Mouse (Mus musculus) CH12.LX (cell line): ENCODE data around the gene Sox10. TPM values are rescaled to one million over a fixed set of nuclear protein-coding genes. Genes with fewer than 3 reads are reported as not detected.

Source experiments
- DNase-seq: peaks from one replicate; pipeline ENCODE4 v3.0.0-alpha.2; 2013; ENCODE audit errors: extremely low read depth
- H3K27ac ChIP-seq: 2 replicates; pipeline ENCODE4 v1.5.1; 2012; ENCODE audit warnings: low read depth, mild to moderate bottlenecking, control low read depth, moderate library complexity; ENCODE audit not compliant: insufficient read depth
- H3K27me3 ChIP-seq: replicated peaks from 2 replicates; pipeline ENCODE3; 2012; ENCODE audit warnings: inconsistent platforms
- H3K36me3 ChIP-seq, 2 experiments: replicated peaks in 1 of 2; 2 replicates each; pipeline versions ENCODE3 to v1.6.1; 2012; ENCODE audit warnings: inconsistent platforms in 1 of 2, low read length in 1 of 2, mild to moderate bottlenecking in 1 of 2, mixed read lengths in 1 of 2, moderate library complexity in 1 of 2; ENCODE audit not compliant: control insufficient read depth in 1 of 2, insufficient read depth in 1 of 2
- H3K4me1 ChIP-seq, 2 experiments: 2 replicates each; pipeline ENCODE4 v1.6.1; 2012; ENCODE audit warnings: inconsistent platforms in 1 of 2, moderate library complexity in 1 of 2; ENCODE audit not compliant: insufficient read depth in 2 of 2, control insufficient read depth in 1 of 2
- H3K4me2 ChIP-seq: 2 replicates; pipeline ENCODE4 v1.6.1; 2012; ENCODE audit warnings: low read depth, mild to moderate bottlenecking, control low read depth; ENCODE audit not compliant: poor library complexity, insufficient read depth, severe bottlenecking
- H3K4me3 ChIP-seq, 3 experiments: fragments of 150-350 bp in 1 of 3; sonication (generic) in 1 of 3; replicated peaks in 1 of 3; 2 replicates each; pipeline versions ENCODE3 to v1.5.1; 2011 to 2012; ENCODE audit warnings: low read depth in 2 of 3, low read length in 2 of 3, mild to moderate bottlenecking in 2 of 3, moderate library complexity in 2 of 3, control low read depth in 1 of 3, improper control_type of control experiment in 1 of 3, inconsistent platforms in 1 of 3, mixed read lengths in 1 of 3; ENCODE audit not compliant: poor library complexity in 1 of 3
- H3K79me2 ChIP-seq: replicated peaks from 2 replicates; pipeline ENCODE4 v1.6.1; 2012; ENCODE audit warnings: mild to moderate bottlenecking, moderate library complexity; ENCODE audit not compliant: control insufficient read depth, poor library complexity, insufficient read depth, severe bottlenecking; ENCODE audit errors: extremely low read depth
- H3K9ac ChIP-seq: 2 replicates; pipeline ENCODE4 v1.6.1; 2012; ENCODE audit warnings: low read depth, mild to moderate bottlenecking, control low read depth, moderate library complexity; ENCODE audit not compliant: insufficient read depth
- H3K9me3 ChIP-seq: replicated peaks from 2 replicates; pipeline ENCODE3; 2012; ENCODE audit warnings: low read length, inconsistent platforms, mixed read lengths
- CTCF ChIP-seq, 2 experiments: IDR thresholded peaks in 1 of 2; conservative IDR thresholded peaks in 1 of 2; 2 replicates each; pipeline ENCODE4 v1.5.1; 2011 to 2012; ENCODE audit warnings: low read depth in 2 of 2, low read length in 2 of 2, improper control_type of control experiment in 1 of 2, inconsistent platforms in 1 of 2, mild to moderate bottlenecking in 1 of 2, moderate library complexity in 1 of 2
- ELF1 ChIP-seq: IDR thresholded peaks from 2 replicates; pipeline ENCODE4 v1.6.1; 2014; ENCODE audit warnings: low read depth, mild to moderate bottlenecking, inconsistent platforms, low read length, improper control_type of control experiment
- HCFC1 ChIP-seq: IDR thresholded peaks from 2 replicates; pipeline ENCODE4 v1.6.1; 2012; ENCODE audit warnings: low read depth, mild to moderate bottlenecking, inconsistent platforms, low read length, improper control_type of control experiment
- JUND ChIP-seq: conservative IDR thresholded peaks from 2 replicates; pipeline ENCODE4 v1.6.1; 2011; ENCODE audit warnings: low read depth, low read length, improper control_type of control experiment
- MAZ ChIP-seq: IDR thresholded peaks from 2 replicates; pipeline ENCODE4 v1.6.1; 2012; ENCODE audit warnings: low read depth, mild to moderate bottlenecking, inconsistent platforms, low read length, improper control_type of control experiment, moderate library complexity
- MYC ChIP-seq: IDR thresholded peaks from 2 replicates; pipeline ENCODE4 v1.6.1; 2011; ENCODE audit warnings: low read depth, mild to moderate bottlenecking, improper control_type of control experiment, low read length
- PAX5 ChIP-seq: IDR thresholded peaks from 2 replicates; pipeline ENCODE4 v1.6.1; 2012; ENCODE audit warnings: low read length, inconsistent platforms, mixed read lengths
- POLR2A ChIP-seq: IDR thresholded peaks from 2 replicates; pipeline ENCODE4 v1.6.1; 2011; ENCODE audit warnings: low read depth, mild to moderate bottlenecking, improper control_type of control experiment, low read length
- RAD21 ChIP-seq: IDR thresholded peaks from 2 replicates; pipeline ENCODE4 v1.6.1; 2011; ENCODE audit warnings: low read depth, mild to moderate bottlenecking, low read length, improper control_type of control experiment, moderate library complexity
- RCOR1 ChIP-seq: conservative IDR thresholded peaks from 2 replicates; pipeline ENCODE4 v1.6.1; 2012; ENCODE audit warnings: low read depth, mild to moderate bottlenecking, inconsistent platforms, low read length, improper control_type of control experiment
- SIN3A ChIP-seq: IDR thresholded peaks from 2 replicates; pipeline ENCODE4 v1.6.1; 2012; ENCODE audit warnings: low read length, improper control_type of control experiment, inconsistent platforms
- SMC3 ChIP-seq: IDR thresholded peaks from 2 replicates; pipeline ENCODE4 v1.6.1; 2011; ENCODE audit warnings: low read depth, low read length, improper control_type of control experiment
- TBP ChIP-seq: conservative IDR thresholded peaks from 2 replicates; pipeline ENCODE4 v1.6.1; 2011; ENCODE audit warnings: low read depth, low read length, improper control_type of control experiment
- UBTF ChIP-seq: IDR thresholded peaks from 2 replicates; pipeline ENCODE4 v1.6.1; 2012; ENCODE audit warnings: low read depth, mild to moderate bottlenecking, inconsistent platforms, low read length, improper control_type of control experiment, moderate library complexity
- ZMIZ1 ChIP-seq: IDR thresholded peaks from 2 replicates; pipeline ENCODE4 v1.6.1; 2012; ENCODE audit warnings: low read depth, mild to moderate bottlenecking, inconsistent platforms, low read length, improper control_type of control experiment
- ZNF384 ChIP-seq: IDR thresholded peaks from 2 replicates; pipeline ENCODE4 v1.6.1; 2012; ENCODE audit warnings: low read depth, low read length, improper control_type of control experiment, inconsistent platforms
- dilution Hi-C: fragments of 300-500 bp; cut with MboI; formaldehyde crosslinking; loops from 2 replicates; pipeline ENCODE4 v1.14.3; 2020; ENCODE audit warnings: low sequenced_read_pairs; ENCODE audit not compliant: extremely low pct_unique_long_range_greater_than_20kb, extremely low pct_ligation_motif_present
- in situ Hi-C: fragments of 300-500 bp; cut with MboI; formaldehyde crosslinking; loops from 3 replicates; pipeline ENCODE4 v1.14.3; 2019; ENCODE audit warnings: low sequenced_read_pairs, low pct_ligation_motif_present, low pct_unique_long_range_greater_than_20kb, mixed read lengths
- polyA plus RNA-seq: library from polyadenylated mRNA; unstranded; fragments of >175 nt; gene quantifications from 2 replicates; pipeline ENCODE4 v1.2.1, GENCODE M21; 2012; ENCODE audit warnings: low read depth; ENCODE audit not compliant: insufficient read length
- total RNA-seq, 2 experiments: library from RNA; depleted of rRNA; stranded (reverse); fragments of 300-350 nt in 1 of 2; fragments of >200 nt in 1 of 2; gene quantifications; 2 replicates each; pipeline ENCODE4 v1.2.3; 2012 to 2014

The Sox10 gene
- total and polyA plus RNA-seq, 3 experiments, result 0.08 TPM; not detected in 2

DNA sequence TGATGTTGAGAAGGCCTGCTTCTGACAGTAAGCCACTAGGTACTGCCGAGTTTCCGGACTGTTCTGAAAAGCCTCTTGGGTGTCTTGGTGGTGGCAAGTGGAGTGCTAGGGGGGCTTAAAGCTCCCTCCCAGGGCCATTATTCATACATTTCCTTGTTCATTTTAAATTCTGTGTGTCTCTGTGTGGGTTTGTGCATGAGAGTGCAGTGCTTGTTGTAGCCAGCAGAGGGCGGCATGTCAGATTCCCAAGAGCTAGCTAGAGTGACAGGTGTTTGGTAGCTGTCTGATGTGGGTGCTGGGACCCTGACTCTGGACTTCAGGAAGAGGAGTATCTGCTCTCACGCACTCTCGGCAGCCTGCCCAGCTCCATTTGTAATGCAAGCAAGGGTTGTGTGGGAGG, 36.8 kb downstream of the Sox10 start:
- peaks cover 11% of the 10 kb centered on the region for H3K9me3 ChIP-seq
- TF ChIP-seq CTCF (conservative IDR thresholded peaks at IDR 0.05 in 1 of 2, IDR thresholded peaks at IDR 0.05 in 1 of 2; ENCODE audit: low read depth in 2 of 2, low read length in 2 of 2) (peak; percentile 30 to 52; a peak in 3 of 4 replicates), ZMIZ1 (no peak)
- H3K27ac ChIP-seq, result no peak overlapping the region
- no peaks in the 10 kb centered on the region for H3K79me2 ChIP-seq
- H3K36me3 ChIP-seq, result peaks cover 92 to 98% of the 10 kb centered on the region in 2 experiments
- no peak overlapping the region for H3K4me3 ChIP-seq
- in situ Hi-C loops, result no loop called here
- no peak for DNase-seq
- no peak overlapping the region for H3K9ac ChIP-seq
- no peak overlapping the region for H3K4me2 ChIP-seq
- H3K27me3 ChIP-seq, result no peaks in the 10 kb centered on the region
- dilution Hi-C loops, result no loop called here
- no peaks in the 10 kb centered on the region for H3K4me1 ChIP-seq

- in situ Hi-C loops (no loop called here), dilution Hi-C loops (no loop called here)
Measured at GRCm38 (mm10) chr15:79127101-79127500, 37.9 kb downstream of the Sox10 start.

DNA sequence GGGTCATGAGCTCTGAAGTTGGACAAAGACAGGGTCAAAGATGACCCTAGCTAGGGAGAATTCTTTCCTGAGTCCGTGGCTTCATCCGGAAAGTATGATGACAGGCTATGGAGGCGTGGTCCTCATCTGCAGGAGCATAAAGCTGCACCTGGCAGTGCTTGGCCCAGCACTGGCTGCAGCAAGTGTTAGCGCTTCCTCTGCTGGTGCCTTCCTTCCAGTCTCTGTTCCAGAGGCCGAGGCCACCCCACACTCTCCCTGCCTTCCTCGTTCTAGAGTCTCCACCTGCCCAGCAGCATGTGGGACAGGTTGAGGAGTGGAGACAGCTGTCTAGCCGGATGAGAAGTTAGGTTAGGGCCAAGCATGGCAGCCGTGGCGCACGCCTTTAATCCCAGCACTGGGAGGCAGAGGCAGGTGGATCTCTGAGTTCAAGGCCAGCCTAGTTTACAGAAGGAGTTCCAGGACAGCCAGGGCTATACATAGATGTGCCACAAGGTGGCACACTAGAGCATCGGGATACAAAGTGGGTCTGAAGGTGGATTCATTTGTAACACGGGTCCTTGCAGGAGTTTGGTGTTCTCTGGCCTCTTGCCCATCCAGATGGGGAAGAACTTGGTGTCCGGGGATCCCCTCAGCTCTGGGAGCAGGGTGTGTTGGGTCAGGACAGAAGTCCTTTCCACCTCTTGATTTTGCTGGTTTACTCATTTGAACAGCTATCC, 38.7 kb downstream of the Sox10 start:
- Histone ChIP-seq H3K27me3 (no peaks in the 10 kb centered on the region), H3K36me3 (peaks cover 86 to 98% of the 10 kb centered on the region in 2 experiments), H3K4me2 (no peak overlapping the region), H3K4me3 (no peak overlapping the region), H3K4me1 (no peaks in the 10 kb centered on the region), H3K9me3 (peaks cover 11% of the 10 kb centered on the region), H3K9ac (no peak overlapping the region), H3K27ac (no peak overlapping the region), H3K79me2 (no peaks in the 10 kb centered on the region)
- in situ Hi-C loops (no loop called here), dilution Hi-C loops (no loop called here)
- peak; percentile 43 for DNase-seq
- TF ChIP-seq UBTF (no peak), PAX5 (no peak), CTCF (conservative IDR thresholded peaks at IDR 0.05 in 1 of 2, IDR thresholded peaks at IDR 0.05 in 1 of 2; ENCODE audit: low read depth in 2 of 2, low read length in 2 of 2) (peak; percentile 66 to 78), SMC3 (peak; percentile 43), JUND (no peak), HCFC1 (no peak)

More at GRCm38 (mm10) chr15:79127101-79127500, 37.9 kb downstream of the Sox10 start:
- Histone ChIP-seq H3K36me3 (peaks cover 93 to 98% of the 10 kb centered on the region in 2 experiments), H3K4me2 (no peak overlapping the region), H3K4me3 (no peak overlapping the region), H3K4me1 (no peaks in the 10 kb centered on the region), H3K27me3 (no peaks in the 10 kb centered on the region), H3K79me2 (no peaks in the 10 kb centered on the region), H3K9me3 (peaks cover 11% of the 10 kb centered on the region), H3K27ac (no peak overlapping the region), H3K9ac (no peak overlapping the region)
- no peak for TF ChIP-seq SMC3
- TF ChIP-seq JUND, result no peak
- no peak for TF ChIP-seq SIN3A
- no peak for TF ChIP-seq ELF1
- no peak for TF ChIP-seq ZNF384
- TF ChIP-seq POLR2A, result no peak
- TF ChIP-seq MYC, result no peak
- no peak for TF ChIP-seq RCOR1
- no peak for TF ChIP-seq TBP
- no peak for TF ChIP-seq MAZ
- no peak for TF ChIP-seq HCFC1
- no peak for TF ChIP-seq RAD21
- no peak for DNase-seq
